Mouse (Mus musculus) E14TG2a.4 (cell line): ENCODE measurements at regions not wholly inside any gene's neighbourhood (a gene's known extent, or its start where the extent isn't known, plus 50 kb on each side); places are given as distances from the start of the nearest gene placed in this dataset.

Experiments used
- CTCF ChIP-seq: conservative IDR thresholded peaks from 2 replicates; pipeline ENCODE4 v1.5.1; 2014; ENCODE audit warnings: low read length
- NANOG ChIP-seq: IDR thresholded peaks from 2 replicates; pipeline ENCODE4 v1.6.1; 2014; ENCODE audit warnings: borderline replicate concordance, low read length, mixed read lengths
- POU5F1 ChIP-seq: IDR thresholded peaks from 2 replicates; pipeline ENCODE4 v1.6.1; 2014; ENCODE audit warnings: low read length, borderline replicate concordance

- no peak for TF ChIP-seq CTCF
- TF ChIP-seq POU5F1: no peak
- no peak for TF ChIP-seq NANOG
Observed at GRCm38 (mm10) chr8:127709439-127709838, 645.7 kb downstream of the Pard3 start.
